Mouse (Mus musculus): ENCODE data around the gene Rnf5.
A peak's percentile ranks its signal among the peaks of the same experiment; 100 is the strongest.

Rnf5 gene

DNA sequence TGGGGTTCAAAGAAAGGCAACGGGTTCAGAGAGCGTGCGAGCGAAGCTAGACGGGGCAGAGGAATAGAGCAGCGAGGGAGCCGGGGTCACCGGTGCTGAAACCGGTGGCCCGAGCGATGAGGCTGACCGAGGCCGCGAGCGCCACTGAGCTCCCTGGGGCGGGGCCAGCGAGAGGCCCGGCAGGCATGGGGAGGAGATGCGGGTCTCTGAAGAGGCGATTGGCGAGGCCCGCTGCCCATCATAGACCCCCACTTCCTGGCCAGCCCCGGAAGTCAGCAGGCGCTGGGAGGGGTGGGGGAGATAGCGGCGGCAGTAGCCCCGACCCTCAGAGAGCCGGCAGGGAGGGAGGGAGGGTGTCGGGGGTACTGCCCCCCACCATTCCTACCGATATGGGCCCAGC is 2.1 kb upstream of the Rnf5 start:
- DNase-seq (ENCODE audit: low spot score): peak; percentile 95

GRCm38 (mm10) chr17:34604511-34605237 is 1.2 kb upstream of the Rnf5 start:
- DNase-seq (ENCODE audit: low spot score): no peak

DNA sequence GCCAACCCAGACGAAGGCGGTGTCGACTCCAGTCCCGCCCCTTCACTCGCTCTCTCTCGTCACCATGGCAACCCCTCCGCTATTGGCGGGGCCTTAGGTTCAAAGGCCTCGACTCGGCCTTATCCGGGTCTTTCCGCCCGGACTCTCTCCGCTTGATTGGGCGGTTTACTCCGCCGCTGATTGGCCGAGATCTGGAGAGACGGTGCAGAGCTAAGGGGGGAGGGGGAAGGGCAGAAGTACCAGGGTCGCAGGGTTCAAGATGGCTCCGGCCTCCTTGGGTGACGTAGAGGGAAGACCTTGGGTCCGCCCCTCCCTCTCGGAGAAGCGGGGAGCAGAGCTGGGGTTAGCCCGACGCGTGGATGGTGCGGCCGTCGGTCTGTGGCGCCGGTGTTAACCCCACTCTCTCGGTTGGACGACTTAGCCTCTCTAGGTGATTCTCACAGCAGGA is 595 bp upstream of the Rnf5 start, which contains the start of gene Agpat1:
Gene Agpat1 (plus strand): TSS at position 202 of the 448 bp plus-strand sequence.
- DNase-seq (ENCODE audit: low spot score): peak; percentile 99

- DNase-seq (ENCODE audit: low spot score): no peak
These were observed 1.7 kb downstream of the Rnf5 start for GRCm38 (mm10) chr17:34601796-34602195.

DNA sequence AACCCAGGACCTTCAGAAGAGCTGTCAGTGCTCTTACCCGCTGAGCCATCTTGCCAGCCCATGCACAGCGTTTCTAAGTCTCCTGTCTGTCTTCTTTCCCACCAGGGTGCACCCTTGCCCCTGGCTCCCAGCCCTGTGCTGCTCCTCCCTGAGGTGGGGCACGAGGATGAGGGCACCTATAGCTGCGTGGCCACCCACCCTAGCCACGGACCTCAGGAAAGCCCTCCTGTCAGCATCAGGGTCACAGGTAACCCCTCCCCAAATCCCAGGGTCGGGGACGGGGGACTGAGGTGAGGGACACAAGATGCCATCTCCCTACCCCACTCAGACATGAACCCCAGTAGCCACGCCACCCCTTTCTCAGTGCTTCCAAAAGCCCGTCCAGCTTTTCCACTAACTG is 3.6 kb downstream of the Rnf5 start:
- no peak for DNase-seq (ENCODE audit: low spot score)

GRCm38 (mm10) chr17:34597566-34598095 is 5.9 kb downstream of the Rnf5 start, which contains the start of gene Ager:
TSS of gene Ager (plus strand) at chr17:34597862.
- DNase-seq (ENCODE audit: low spot score): no peak

- DNase-seq (ENCODE audit: low spot score): no peak
These were observed 7.4 kb downstream of the Rnf5 start for GRCm38 (mm10) chr17:34596098-34596497.

GRCm38 (mm10) chr17:34593752-34594525 is 9.6 kb downstream of the Rnf5 start:
- DNase-seq (ENCODE audit: low spot score): peak; percentile 53

- peak; percentile 75 for DNase-seq (ENCODE audit: low spot score)
These were observed 10.6 kb downstream of the Rnf5 start for GRCm38 (mm10) chr17:34592581-34593549.

- peak; percentile 88 for DNase-seq (ENCODE audit: low spot score)
These were observed 11.5 kb downstream of the Rnf5 start for GRCm38 (mm10) chr17:34591994-34592375.

DNA sequence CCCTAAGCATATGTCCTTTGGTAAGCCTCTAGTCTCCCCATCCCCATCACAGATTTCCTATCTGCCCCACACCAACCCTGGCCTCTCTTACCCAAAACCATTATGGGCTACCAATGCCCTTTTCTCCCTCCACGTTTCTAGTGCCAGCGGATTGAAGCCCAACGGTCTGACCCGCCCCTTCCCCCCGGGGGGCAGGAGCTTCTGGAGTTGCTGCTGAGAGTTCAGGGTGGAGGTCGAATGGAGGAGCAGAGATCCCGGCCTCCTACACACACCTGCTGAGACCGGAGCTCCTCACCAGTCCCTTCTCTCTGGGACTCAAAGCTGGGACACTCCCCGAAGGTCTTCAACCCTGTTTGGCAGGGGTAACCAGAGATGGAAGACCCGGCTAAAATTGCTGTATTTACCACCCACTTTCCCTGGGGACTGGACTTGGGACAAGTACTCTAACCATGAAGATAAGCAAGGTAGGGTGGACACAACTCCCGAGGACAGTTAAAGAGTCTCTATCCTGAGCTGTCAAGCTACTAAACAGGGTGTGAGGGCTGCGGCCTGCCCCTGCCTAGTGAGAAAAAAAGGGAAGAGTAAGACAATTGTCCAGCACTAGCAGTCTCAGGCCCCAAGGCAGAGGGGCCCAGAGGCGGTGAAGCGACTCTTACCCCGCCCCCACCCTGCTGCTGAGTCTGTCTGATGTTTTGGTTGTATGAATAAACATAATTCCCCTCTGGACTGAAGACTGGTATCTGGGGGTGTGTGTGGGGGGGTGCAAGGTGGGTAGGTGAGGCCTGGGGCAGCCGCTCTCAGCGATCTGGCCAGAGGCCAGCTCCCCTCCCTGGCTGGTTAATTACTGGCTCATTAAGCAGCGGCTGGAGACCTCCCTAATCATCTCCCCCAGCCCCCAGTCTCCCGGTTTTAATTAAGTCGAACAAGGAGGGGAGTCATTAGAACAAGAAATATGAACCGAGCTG is 12.2 kb downstream of the Rnf5 start, which contains the start of gene Pbx2:
Gene Pbx2 (plus strand): TSS at position 238 of the 965 bp plus-strand sequence.
- peak; percentile 65 for DNase-seq (ENCODE audit: low spot score)

DNA sequence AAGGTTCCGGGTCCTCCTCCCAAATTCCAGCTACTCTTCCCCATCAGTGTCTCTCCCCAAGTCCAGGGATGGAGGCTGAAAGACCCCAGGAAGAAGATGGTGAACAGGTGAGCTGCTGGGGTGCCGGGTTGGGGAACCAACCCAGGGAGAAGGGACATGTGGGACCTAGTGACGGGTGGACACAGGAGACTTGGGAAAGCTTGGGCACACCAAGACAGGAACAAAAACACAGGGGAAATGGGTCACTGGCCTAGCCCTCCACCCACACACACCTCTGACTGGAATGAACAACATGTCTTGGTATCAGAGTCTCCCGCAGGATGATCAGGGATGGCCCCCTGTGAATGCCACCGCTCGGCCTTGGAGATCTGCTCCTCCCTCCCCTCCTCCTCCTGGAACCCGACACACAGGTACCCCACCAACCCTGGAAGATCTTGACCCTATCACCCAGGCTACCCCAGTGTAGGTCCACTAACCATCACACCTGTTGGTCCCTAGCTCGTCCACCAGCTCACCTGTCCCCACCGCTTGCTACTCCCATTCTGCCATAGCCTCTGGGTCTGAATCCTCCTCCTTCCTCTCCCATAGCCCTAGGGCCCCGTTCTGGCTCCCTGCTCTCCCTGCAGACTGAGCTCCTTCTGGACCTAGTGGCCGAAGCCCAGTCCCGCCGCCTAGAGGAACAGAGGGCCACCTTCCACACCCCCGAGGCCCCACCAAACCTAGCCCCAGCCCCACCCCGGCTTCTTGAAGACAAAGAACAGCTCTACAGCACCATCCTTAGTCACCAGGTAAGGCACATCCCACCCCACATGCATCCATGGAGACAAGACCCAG is 13.1 kb downstream of the Rnf5 start:
- DNase-seq (ENCODE audit: low spot score): no peak

DNA sequence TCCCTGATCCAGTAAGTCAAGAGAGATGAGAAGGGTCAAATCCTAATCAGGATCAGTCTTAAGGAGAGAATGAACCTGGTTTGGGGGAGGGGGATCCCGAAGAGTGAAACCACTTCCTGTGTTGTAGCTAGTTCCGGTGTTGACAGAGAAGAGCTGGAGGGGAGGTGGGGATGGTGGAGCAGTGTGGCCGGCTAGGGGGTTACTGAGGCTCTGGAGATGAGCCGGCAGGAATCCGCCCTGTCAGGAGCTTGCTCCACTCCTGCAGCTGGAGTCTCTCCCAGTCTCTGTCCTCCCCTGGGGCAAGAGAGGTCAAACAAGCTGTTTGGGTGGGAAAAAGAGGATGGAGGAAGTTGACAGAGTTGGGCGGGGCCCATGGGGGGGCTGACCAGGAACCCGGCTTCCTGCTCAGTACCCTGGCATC is 13.8 kb downstream of the Rnf5 start, which contains the start of gene Gpsm3:
Gene Gpsm3 (plus strand): TSS at position 126 of the 421 bp plus-strand sequence.
- DNase-seq (ENCODE audit: low spot score): peak; percentile 33

GRCm38 (mm10) chr17:34589206-34589605 is 14.3 kb downstream of the Rnf5 start:
- DNase-seq (ENCODE audit: low spot score): no peak

- no peak for DNase-seq (ENCODE audit: low spot score)
These were observed 14.7 kb downstream of the Rnf5 start for GRCm38 (mm10) chr17:34588767-34589166.

- DNase-seq (ENCODE audit: low spot score): no peak
These were observed 15.7 kb downstream of the Rnf5 start for GRCm38 (mm10) chr17:34587814-34588213.

- peak; percentile 95 for DNase-seq (ENCODE audit: low spot score)
These were observed 16.1 kb downstream of the Rnf5 start for GRCm38 (mm10) chr17:34587423-34587811.

GRCm38 (mm10) chr17:34586796-34587422 is 16.6 kb downstream of the Rnf5 start:
- peak; percentile 96 for DNase-seq (ENCODE audit: low spot score)

All from embryo, embryonic 10 days (tissue).